Mouse (Mus musculus) midbrain, embryonic 11.5 days (tissue): ENCODE data around the gene Spry1. TPM values are rescaled to one million over a fixed set of nuclear protein-coding genes. Genes with fewer than 3 reads are reported as not detected.
A peak's percentile ranks its signal among the peaks of the same experiment; 100 is the strongest.

Experiments used
- ATAC-seq: fragments of 200-750 bp; cut with Nextera tagmentation; 2 replicates; pipeline ENCODE4 v1.8.0; 2017; ENCODE audit warnings: moderate TSS enrichment, moderate library complexity; ENCODE audit not compliant: low FRiP score
- DNase-seq: peaks from one replicate; pipeline ENCODE4 v3.0.0; 2015; ENCODE audit warnings: low spot score; ENCODE audit errors: missing footprints
- H3K27ac ChIP-seq: fragments of 300-500 bp; sonication (generic); 2 replicates; pipeline ENCODE4 v1.5.1; 2014; ENCODE audit warnings: low read depth, low read length
- H3K27me3 ChIP-seq: fragments of 300-500 bp; sonication (generic); 2 replicates; pipeline ENCODE4 v1.6.1; 2014; ENCODE audit warnings: mild to moderate bottlenecking, low read length, moderate library complexity, mixed read lengths; ENCODE audit not compliant: control insufficient read depth, insufficient read depth
- H3K36me3 ChIP-seq: fragments of 300-500 bp; sonication (generic); 2 replicates; pipeline ENCODE4 v1.6.1; 2014; ENCODE audit warnings: mild to moderate bottlenecking, low read length, moderate library complexity, mixed read lengths; ENCODE audit not compliant: control insufficient read depth, insufficient read depth
- H3K4me1 ChIP-seq: fragments of 300-500 bp; sonication (generic); 2 replicates; pipeline ENCODE4 v1.6.1; 2014; ENCODE audit warnings: low read length; ENCODE audit not compliant: control insufficient read depth, insufficient read depth
- H3K4me2 ChIP-seq: fragments of 300-500 bp; sonication (generic); 2 replicates; pipeline ENCODE4 v1.6.1; 2014; ENCODE audit warnings: mild to moderate bottlenecking, moderate library complexity
- H3K4me3 ChIP-seq: fragments of 300-500 bp; sonication (generic); 2 replicates; pipeline ENCODE4 v1.5.1; 2014; ENCODE audit warnings: low read depth, low read length
- H3K9ac ChIP-seq: fragments of 300-500 bp; sonication (generic); 2 replicates; pipeline ENCODE4 v1.6.1; 2014; ENCODE audit warnings: low read length
- H3K9me3 ChIP-seq: fragments of 300-500 bp; sonication (generic); 2 replicates; pipeline ENCODE4 v1.6.1; 2016; ENCODE audit warnings: low read length; ENCODE audit not compliant: control insufficient read depth
- WGBS: fragments of 180-500 bp; shearing (Covaris S2); extraction: QIAGEN DNeasy Blood & Tissue Kit; methylation state at CpG from one replicate; pipeline ENCODE4 v1.1.7; 2014; 5-methylcytosine and 5-hydroxymethylcytosine counted together
- polyA plus RNA-seq: library from polyadenylated mRNA; unstranded; fragments of >200 nt; fragmentation: Nextera tagmentation; extraction: Ambion mirVana; gene quantifications from 2 replicates; pipeline ENCODE4 v1.2.1, GENCODE M21; 2014

Spry1 gene
- polyA plus RNA-seq, 1 experiment from 2014 or later = 10.0 TPM

- Histone ChIP-seq H3K36me3 (no peaks in the 10 kb centered on the region), H3K4me2 (no peak overlapping the region), H3K27ac (no peak overlapping the region), H3K9me3 (no peaks in the 10 kb centered on the region), H3K4me3 (no peak overlapping the region), H3K27me3 (peaks cover 4% of the 10 kb centered on the region; the same call in 1 of the 2 replicates), H3K4me1 (peaks cover 4% of the 10 kb centered on the region; the same call in 1 of the 2 replicates), H3K9ac (no peak overlapping the region)
- ATAC-seq = no peak
- peak; percentile 83 for DNase-seq
- 89% methylated on average over 4 of the region's 4 CpGs for WGBS
Observed at GRCm38 (mm10) chr3:37636921-37637320, 2.8 kb upstream of the Spry1 start.

GRCm38 (mm10) chr3:37640162-37640721, 495 bp downstream of the Spry1 start:
- Histone ChIP-seq H3K36me3 (peaks cover 3% of the 10 kb centered on the region; the same call in 1 of the 2 replicates), H3K4me1 (peaks cover 4% of the 10 kb centered on the region; the same call in 1 of the 2 replicates), H3K9ac (peak overlapping the region; percentile 83), H3K27me3 (peaks cover 11% of the 10 kb centered on the region), H3K4me2 (peak overlapping the region; percentile 91), H3K27ac (peak overlapping the region; percentile 69), H3K9me3 (no peaks in the 10 kb centered on the region), H3K4me3 (peak overlapping the region; percentile 80)
- DNase-seq = peak; percentile 97
- peak; percentile 72 for ATAC-seq
- under 1% methylated on average over 61 of the region's 86 CpGs for WGBS

GRCm38 (mm10) chr3:37640810-37641209, 1.1 kb downstream of the Spry1 start:
- H3K36me3 ChIP-seq = peaks cover 3% of the 10 kb centered on the region; the same call in 1 of the 2 replicates
- peak overlapping the region; percentile 80 for H3K4me3 ChIP-seq
- H3K9ac ChIP-seq = peak overlapping the region; percentile 83
- WGBS = under 1% methylated on average over 24 of the region's 47 CpGs
- ATAC-seq (peak; percentile 78), DNase-seq (peak; percentile 96)
- H3K4me1 ChIP-seq = peaks cover 4% of the 10 kb centered on the region; the same call in 1 of the 2 replicates
- peak overlapping the region; percentile 7; the same call in 1 of the 2 replicates for H3K27ac ChIP-seq
- H3K9me3 ChIP-seq = no peaks in the 10 kb centered on the region
- H3K27me3 ChIP-seq = peaks cover 11% of the 10 kb centered on the region
- peak overlapping the region; percentile 91 for H3K4me2 ChIP-seq

DNA sequence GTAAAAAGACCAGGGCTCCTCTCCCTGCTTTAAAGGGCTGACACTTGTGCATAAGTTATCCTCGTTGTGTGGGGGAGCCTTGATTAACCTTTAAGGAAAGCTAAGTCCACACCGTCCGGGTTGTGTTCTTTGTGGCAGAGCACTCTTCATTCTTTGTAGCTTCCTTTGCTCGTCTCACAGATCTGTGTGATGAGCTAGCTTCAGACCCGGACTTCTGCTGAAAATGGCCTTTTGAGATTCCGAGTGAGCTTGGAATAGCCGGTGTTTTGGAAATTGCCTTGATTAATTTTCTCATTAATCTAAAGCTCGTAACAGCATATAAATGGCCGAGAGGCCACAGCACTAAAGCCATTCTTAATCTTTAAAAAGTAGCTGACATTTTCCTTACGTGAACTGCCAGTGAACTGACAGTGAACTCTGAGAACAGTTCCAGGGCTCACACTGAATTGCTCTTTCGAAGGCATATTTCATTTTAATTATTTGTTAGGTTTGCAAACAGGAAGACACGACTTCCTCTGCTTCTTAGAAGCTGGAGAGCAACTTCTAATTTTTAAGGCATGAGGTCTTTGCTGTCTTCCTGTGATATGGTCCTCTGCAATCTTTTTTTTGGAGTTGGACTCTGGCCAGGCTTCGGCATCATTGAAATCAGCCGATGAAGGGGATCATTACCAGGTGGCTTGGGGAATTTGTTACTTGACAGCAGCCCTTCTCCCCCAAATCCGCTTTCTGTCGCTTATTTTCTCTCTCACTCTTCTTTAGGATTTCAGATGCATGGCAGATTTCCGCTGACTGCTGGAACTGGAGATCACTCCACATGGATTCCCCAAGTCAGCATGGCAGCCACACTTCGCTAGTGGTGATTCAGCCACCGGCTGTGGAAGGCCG, 2.3 kb downstream of the Spry1 start:
- H3K4me2 ChIP-seq = peak overlapping the region; percentile 91
- H3K4me1 ChIP-seq = peaks cover 4% of the 10 kb centered on the region; the same call in 1 of the 2 replicates
- ATAC-seq (no peak), DNase-seq (peak; percentile 88)
- H3K9ac ChIP-seq = peak overlapping the region; percentile 44
- H3K4me3 ChIP-seq = peak overlapping the region; percentile 80
- peaks cover 3% of the 10 kb centered on the region; the same call in 1 of the 2 replicates for H3K36me3 ChIP-seq
- H3K27me3 ChIP-seq = peaks cover 11% of the 10 kb centered on the region
- WGBS = 52% methylated on average over 20 of the region's 20 CpGs
- no peaks in the 10 kb centered on the region for H3K9me3 ChIP-seq
- no peak overlapping the region; the same call in 1 of the 2 replicates for H3K27ac ChIP-seq

- Histone ChIP-seq H3K36me3 (peaks cover 3% of the 10 kb centered on the region; the same call in 1 of the 2 replicates), H3K4me2 (peak overlapping the region; percentile 91), H3K9me3 (no peaks in the 10 kb centered on the region), H3K9ac (peak overlapping the region; percentile 28), H3K4me3 (peak overlapping the region; percentile 80), H3K27me3 (peaks cover 11% of the 10 kb centered on the region), H3K27ac (peak overlapping the region; percentile 15; the same call in 1 of the 2 replicates), H3K4me1 (peaks cover 4% of the 10 kb centered on the region; the same call in 1 of the 2 replicates)
- WGBS = 72% methylated on average over 21 of the region's 21 CpGs
- peak; percentile 86 for DNase-seq
- no peak for ATAC-seq
Observed at GRCm38 (mm10) chr3:37642681-37643214, 3.0 kb downstream of the Spry1 start.

DNA sequence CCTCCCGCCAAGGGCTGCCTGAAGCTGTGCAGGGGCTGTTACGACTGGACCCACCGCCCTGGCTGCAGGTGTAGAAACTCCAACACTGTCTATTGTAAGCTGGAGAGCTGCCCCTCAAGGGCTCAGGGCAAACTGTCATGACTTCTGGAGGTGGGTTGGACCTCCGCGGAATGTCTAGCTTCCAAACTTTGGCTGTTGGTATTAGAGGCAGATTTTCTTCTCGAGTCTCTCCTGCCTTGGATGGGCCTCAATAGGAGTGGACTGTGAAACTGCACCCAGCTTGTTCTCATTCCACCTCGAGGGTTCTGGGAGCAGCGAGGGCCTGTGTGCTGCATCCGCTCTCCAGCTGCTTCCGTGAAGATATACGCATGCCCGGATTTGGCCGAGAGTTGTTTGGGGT, 3.7 kb downstream of the Spry1 start:
- H3K9me3 ChIP-seq = no peaks in the 10 kb centered on the region
- peak overlapping the region; percentile 91 for H3K4me2 ChIP-seq
- peaks cover 11% of the 10 kb centered on the region for H3K27me3 ChIP-seq
- WGBS = 83% methylated on average over 13 of the region's 13 CpGs
- peaks cover 4% of the 10 kb centered on the region; the same call in 1 of the 2 replicates for H3K4me1 ChIP-seq
- DNase-seq (peak; percentile 80), ATAC-seq (no peak)
- peak overlapping the region; percentile 28 for H3K9ac ChIP-seq
- no peak overlapping the region; the same call in 1 of the 2 replicates for H3K27ac ChIP-seq
- peaks cover 3% of the 10 kb centered on the region; the same call in 1 of the 2 replicates for H3K36me3 ChIP-seq
- peak overlapping the region; percentile 80 for H3K4me3 ChIP-seq

GRCm38 (mm10) chr3:37643903-37644302, 4.2 kb downstream of the Spry1 start:
- no peaks in the 10 kb centered on the region for H3K9me3 ChIP-seq
- no peak overlapping the region for H3K27ac ChIP-seq
- no peak for ATAC-seq
- peaks cover 3% of the 10 kb centered on the region; the same call in 1 of the 2 replicates for H3K36me3 ChIP-seq
- peak; percentile 73 for DNase-seq
- H3K4me3 ChIP-seq = peak overlapping the region; percentile 80
- peak overlapping the region; percentile 28; the same call in 1 of the 2 replicates for H3K9ac ChIP-seq
- 87% methylated on average over 8 of the region's 8 CpGs for WGBS
- peaks cover 4% of the 10 kb centered on the region; the same call in 1 of the 2 replicates for H3K4me1 ChIP-seq
- peak overlapping the region; percentile 91 for H3K4me2 ChIP-seq
- H3K27me3 ChIP-seq = peaks cover 11% of the 10 kb centered on the region

DNA sequence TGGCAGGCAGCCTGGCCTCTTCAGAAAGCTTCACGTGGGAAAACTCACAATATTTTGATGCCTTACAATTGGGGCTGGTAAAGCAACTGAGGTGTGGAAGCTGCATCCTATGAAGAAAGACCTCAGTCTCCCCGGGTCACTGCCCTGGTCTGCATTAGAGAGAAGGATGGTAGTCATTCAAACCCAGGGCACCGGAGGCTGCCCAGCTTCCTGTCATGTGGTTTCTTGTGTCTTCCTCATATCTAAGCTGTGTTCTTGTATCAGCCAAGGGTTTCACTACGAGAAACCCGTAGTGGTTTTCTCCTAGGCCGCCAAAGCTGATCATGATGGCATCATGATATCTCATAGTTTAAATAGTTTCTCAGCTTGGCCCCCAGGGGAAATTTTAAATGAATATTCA, 5.3 kb downstream of the Spry1 start:
- ATAC-seq (no peak), DNase-seq (peak; percentile 79)
- peak overlapping the region; percentile 16; the same call in 1 of the 2 replicates for H3K4me2 ChIP-seq
- H3K27ac ChIP-seq = no peak overlapping the region
- H3K27me3 ChIP-seq = peaks cover 11% of the 10 kb centered on the region
- no peaks in the 10 kb centered on the region for H3K4me1 ChIP-seq
- no peak overlapping the region for H3K9ac ChIP-seq
- no peaks in the 10 kb centered on the region for H3K9me3 ChIP-seq
- peaks cover 3% of the 10 kb centered on the region; the same call in 1 of the 2 replicates for H3K36me3 ChIP-seq
- 89% methylated on average over 6 of the region's 6 CpGs for WGBS
- no peak overlapping the region for H3K4me3 ChIP-seq
